Mouse (Mus musculus): Measurements from ENCODE around the gene Chd2. TPM values are rescaled to one million over a fixed set of nuclear protein-coding genes. Genes with fewer than 3 reads are reported as not detected.
A peak's percentile ranks its signal among the peaks of the same experiment; 100 is the strongest.

Chd2 gene
- polyA plus RNA-seq, 1 experiment from 2014 or later, result 41.5 TPM

GRCm38 (mm10) chr7:73400051-73400916 is 141.3 kb downstream of the Chd2 start:
- peaks cover 79% of the 10 kb centered on the region for H3K4me1 ChIP-seq
- peak; percentile 79 for ATAC-seq (ENCODE audit: low FRiP score, low read depth)
- WGBS, result 5% methylated on average over 20 of the region's 20 CpGs
- no peaks in the 10 kb centered on the region for H3K27me3 ChIP-seq (replicated peaks)
- H3K36me3 ChIP-seq, result peaks cover 16% of the 10 kb centered on the region
- H3K4me2 ChIP-seq (replicated peaks), result peak overlapping the region; percentile 78
- H3K27ac ChIP-seq, result peak overlapping the region; percentile 79
- no peaks in the 10 kb centered on the region for H3K9me3 ChIP-seq
- peak overlapping the region; percentile 53; the same call in 1 of the 2 replicates for H3K9ac ChIP-seq
- H3K4me3 ChIP-seq, result peak overlapping the region; percentile 27

- Histone ChIP-seq H3K27me3 (replicated peaks) (no peaks in the 10 kb centered on the region), H3K9ac (peak overlapping the region; percentile 53; the same call in 1 of the 2 replicates), H3K4me3 (peak overlapping the region; percentile 27), H3K27ac (peak overlapping the region; percentile 79), H3K9me3 (no peaks in the 10 kb centered on the region), H3K36me3 (peaks cover 9% of the 10 kb centered on the region; the same call in 1 of the 2 replicates), H3K4me2 (replicated peaks) (peak overlapping the region; percentile 78), H3K4me1 (peaks cover 86% of the 10 kb centered on the region)
- ATAC-seq (ENCODE audit: low FRiP score, low read depth), result peak; percentile 62
- WGBS, result under 1% methylated on average over 19 of the region's 19 CpGs
These were observed 142.1 kb downstream of the Chd2 start for GRCm38 (mm10) chr7:73399501-73400044.

- H3K27me3 ChIP-seq (replicated peaks), result no peaks in the 10 kb centered on the region
- WGBS, result 2% methylated on average over 19 of the region's 19 CpGs
- H3K9me3 ChIP-seq, result no peaks in the 10 kb centered on the region
- H3K4me3 ChIP-seq, result peak overlapping the region; percentile 27
- no peak for ATAC-seq (ENCODE audit: low FRiP score, low read depth)
- H3K27ac ChIP-seq, result peak overlapping the region; percentile 79
- peaks cover 91% of the 10 kb centered on the region for H3K4me1 ChIP-seq
- H3K36me3 ChIP-seq, result peaks cover 6% of the 10 kb centered on the region; the same call in 1 of the 2 replicates
- H3K9ac ChIP-seq, result peak overlapping the region; percentile 53
- H3K4me2 ChIP-seq (replicated peaks), result peak overlapping the region; percentile 78
These were observed 142.7 kb downstream of the Chd2 start for GRCm38 (mm10) chr7:73398806-73399442.

DNA sequence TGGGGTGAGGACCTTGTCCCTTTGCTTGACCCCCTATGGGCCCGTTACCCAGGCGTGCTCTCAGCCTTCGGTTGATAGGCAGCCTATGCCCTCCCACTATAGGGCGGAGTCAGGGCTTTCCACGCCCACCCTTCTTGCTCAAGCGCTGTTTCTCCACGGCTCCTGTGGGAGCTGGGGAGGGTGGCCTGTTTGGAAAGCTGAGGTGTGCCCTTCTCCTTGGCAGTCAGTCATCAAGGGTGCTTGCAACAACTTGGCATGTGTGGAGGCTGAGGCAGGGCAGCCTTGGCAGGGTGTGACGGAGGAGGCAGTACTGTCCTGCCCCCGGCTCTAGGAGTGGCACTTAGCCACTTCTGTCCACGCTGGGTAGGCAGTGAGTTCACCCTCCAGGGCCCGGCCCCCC is 143.3 kb downstream of the Chd2 start:
- no peaks in the 10 kb centered on the region for H3K9me3 ChIP-seq
- no peaks in the 10 kb centered on the region for H3K27me3 ChIP-seq (replicated peaks)
- 6% methylated on average over 11 of the region's 11 CpGs for WGBS
- H3K4me3 ChIP-seq, result peak overlapping the region; percentile 27
- H3K27ac ChIP-seq, result peak overlapping the region; percentile 79
- H3K36me3 ChIP-seq, result 0 out of 2 replicates have a peak, but pooled peaks cover 4% of the 10 kb centered on the region
- H3K4me1 ChIP-seq, result peaks cover 91% of the 10 kb centered on the region
- peak overlapping the region; percentile 53 for H3K9ac ChIP-seq
- H3K4me2 ChIP-seq (replicated peaks), result peak overlapping the region; percentile 78
- peak; percentile 30; the same call in 1 of the 2 replicates for ATAC-seq (ENCODE audit: low FRiP score, low read depth)

GRCm38 (mm10) chr7:73394013-73394409 is 147.6 kb downstream of the Chd2 start:
- no peaks in the 10 kb centered on the region for H3K27me3 ChIP-seq (replicated peaks)
- H3K9me3 ChIP-seq, result no peaks in the 10 kb centered on the region
- H3K9ac ChIP-seq, result peak overlapping the region; percentile 93
- ATAC-seq (ENCODE audit: low FRiP score, low read depth), result no peak
- H3K36me3 ChIP-seq, result no peaks in the 10 kb centered on the region
- H3K4me1 ChIP-seq, result peaks cover 74% of the 10 kb centered on the region
- peak overlapping the region; percentile 84 for H3K4me3 ChIP-seq
- no peak overlapping the region for H3K27ac ChIP-seq
- WGBS, result 41% methylated on average over 4 of the region's 4 CpGs
- peak overlapping the region; percentile 78 for H3K4me2 ChIP-seq (replicated peaks)

GRCm38 (mm10) chr7:73393307-73394012 is 148.2 kb downstream of the Chd2 start:
- H3K4me1 ChIP-seq, result peaks cover 69% of the 10 kb centered on the region
- H3K9ac ChIP-seq, result peak overlapping the region; percentile 93
- ATAC-seq (ENCODE audit: low FRiP score, low read depth), result no peak
- peak overlapping the region; percentile 84 for H3K4me3 ChIP-seq
- no peaks in the 10 kb centered on the region for H3K9me3 ChIP-seq
- peak overlapping the region; percentile 39; the same call in 1 of the 2 replicates for H3K27ac ChIP-seq
- H3K4me2 ChIP-seq (replicated peaks), result peak overlapping the region; percentile 78
- H3K36me3 ChIP-seq, result peaks cover 4% of the 10 kb centered on the region; the same call in 1 of the 2 replicates
- H3K27me3 ChIP-seq (replicated peaks), result no peaks in the 10 kb centered on the region
- WGBS, result 33% methylated on average over 9 of the region's 9 CpGs

DNA sequence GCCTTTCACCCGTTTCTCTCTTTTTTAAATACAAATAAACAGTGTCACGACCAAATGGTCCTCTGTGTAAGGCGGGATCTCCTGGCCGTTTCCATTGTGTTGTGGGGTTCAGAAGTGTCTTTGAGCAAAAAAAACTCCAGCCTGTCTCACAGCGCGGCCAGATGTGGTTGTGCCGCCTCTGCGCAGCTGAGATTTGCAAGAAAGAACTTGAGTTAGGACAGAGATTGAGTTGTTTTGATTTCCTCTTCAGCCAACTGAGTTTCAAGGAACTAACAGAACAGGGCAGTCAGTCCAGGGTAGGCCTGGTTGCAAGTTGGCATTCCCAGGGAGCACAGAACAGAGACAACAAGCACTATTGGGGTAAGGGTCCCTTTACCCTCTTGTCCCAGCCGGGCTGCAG is 149.3 kb downstream of the Chd2 start:
- Histone ChIP-seq H3K4me3 (peak overlapping the region; percentile 84), H3K9ac (peak overlapping the region; percentile 93), H3K27ac (peak overlapping the region; percentile 57), H3K9me3 (no peaks in the 10 kb centered on the region), H3K36me3 (peaks cover 11% of the 10 kb centered on the region; the same call in 1 of the 2 replicates), H3K27me3 (replicated peaks) (no peaks in the 10 kb centered on the region), H3K4me2 (replicated peaks) (peak overlapping the region; percentile 78), H3K4me1 (peaks cover 58% of the 10 kb centered on the region)
- ATAC-seq (ENCODE audit: low FRiP score, low read depth), result no peak
- under 1% methylated on average over 9 of the region's 9 CpGs for WGBS

DNA sequence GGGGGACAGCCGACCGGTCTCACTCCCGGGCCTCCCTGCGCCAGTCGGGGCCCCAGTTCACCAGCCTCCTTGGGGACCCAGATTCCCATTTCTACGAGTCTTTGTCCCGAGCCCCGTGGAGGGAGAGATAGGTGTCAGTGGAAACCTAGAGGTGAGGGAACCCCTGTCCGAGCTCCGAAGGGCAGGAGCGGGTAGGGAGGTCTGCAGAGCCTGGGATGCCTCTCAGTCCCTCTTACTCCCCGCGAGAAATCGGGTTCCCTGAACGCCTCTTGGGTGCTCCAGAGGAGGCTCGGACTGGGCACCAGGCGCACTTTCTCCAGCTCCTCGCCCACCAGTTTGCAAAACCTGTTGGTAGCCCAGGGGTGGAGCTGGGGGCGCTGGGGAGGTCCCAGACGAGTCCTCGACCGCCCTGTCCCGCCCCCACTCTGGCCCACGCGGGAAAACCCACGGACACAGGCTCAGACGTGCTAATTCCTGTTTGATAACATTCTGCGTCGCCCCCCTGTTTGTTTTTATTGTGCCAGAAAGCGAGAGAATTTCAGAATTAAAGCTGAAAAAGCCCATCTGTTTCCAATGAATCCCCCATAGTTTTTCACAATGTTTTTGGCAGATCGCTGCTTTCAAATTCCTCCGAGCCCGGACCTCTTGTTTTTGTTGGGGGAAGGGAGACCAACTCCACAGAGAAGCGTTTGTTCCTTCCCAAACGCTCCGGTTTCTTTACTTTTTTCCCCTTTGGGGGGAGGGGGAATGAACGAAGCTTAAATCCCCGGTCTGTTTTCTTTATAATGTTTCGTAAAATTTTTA is 149.9 kb downstream of the Chd2 start:
- H3K4me1 ChIP-seq, result peaks cover 57% of the 10 kb centered on the region
- H3K27me3 ChIP-seq (replicated peaks), result no peaks in the 10 kb centered on the region
- H3K4me3 ChIP-seq, result peak overlapping the region; percentile 84
- peak overlapping the region; percentile 78 for H3K4me2 ChIP-seq (replicated peaks)
- peaks cover 11% of the 10 kb centered on the region; the same call in 1 of the 2 replicates for H3K36me3 ChIP-seq
- peak overlapping the region; percentile 93 for H3K9ac ChIP-seq
- ATAC-seq (ENCODE audit: low FRiP score, low read depth), result peak; percentile 27
- H3K27ac ChIP-seq, result peak overlapping the region; percentile 86
- H3K9me3 ChIP-seq, result no peaks in the 10 kb centered on the region
- WGBS, result under 1% methylated on average over 39 of the region's 39 CpGs

GRCm38 (mm10) chr7:73391002-73391517 is 150.6 kb downstream of the Chd2 start:
- 1% methylated on average over 40 of the region's 42 CpGs for WGBS
- Histone ChIP-seq H3K36me3 (peaks cover 11% of the 10 kb centered on the region; the same call in 1 of the 2 replicates), H3K27me3 (replicated peaks) (no peaks in the 10 kb centered on the region), H3K9me3 (no peaks in the 10 kb centered on the region), H3K9ac (peak overlapping the region; percentile 93), H3K4me1 (peaks cover 54% of the 10 kb centered on the region), H3K4me2 (replicated peaks) (peak overlapping the region; percentile 78), H3K27ac (peak overlapping the region; percentile 86), H3K4me3 (peak overlapping the region; percentile 84)
- peak; percentile 77 for ATAC-seq (ENCODE audit: low FRiP score, low read depth)

DNA sequence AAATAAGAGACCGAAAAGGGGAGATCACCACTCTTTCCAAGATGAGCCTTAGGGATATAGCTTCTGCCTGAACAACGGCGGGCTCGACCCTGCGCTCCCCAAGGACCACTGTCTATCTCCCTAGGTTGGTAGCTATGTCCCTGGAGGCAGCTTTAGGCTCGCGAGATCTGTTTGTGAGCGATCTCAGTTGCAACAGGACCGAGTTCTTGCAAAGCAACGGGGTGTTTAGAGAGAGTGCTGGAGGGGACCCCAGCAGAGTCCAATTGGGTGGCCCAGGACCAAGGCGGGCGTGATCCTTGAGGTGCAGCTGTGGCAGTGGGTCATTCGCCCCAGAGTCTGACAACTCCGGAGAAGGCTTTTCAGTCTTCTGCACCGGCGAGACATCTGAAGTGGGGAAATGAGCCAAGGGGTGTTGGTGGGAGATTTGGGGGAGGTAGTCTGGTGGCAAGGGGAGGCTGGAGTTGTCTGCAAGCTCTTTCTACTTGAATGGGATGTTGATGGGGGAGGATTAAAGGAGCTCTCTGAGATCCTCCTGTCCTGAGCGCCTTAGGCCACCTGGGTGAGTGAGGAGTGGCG is 151.1 kb downstream of the Chd2 start:
- Histone ChIP-seq H3K9me3 (no peaks in the 10 kb centered on the region), H3K27me3 (replicated peaks) (no peaks in the 10 kb centered on the region), H3K9ac (peak overlapping the region; percentile 93), H3K4me1 (peaks cover 52% of the 10 kb centered on the region), H3K4me2 (replicated peaks) (peak overlapping the region; percentile 78), H3K27ac (peak overlapping the region; percentile 86), H3K36me3 (peaks cover 11% of the 10 kb centered on the region; the same call in 1 of the 2 replicates), H3K4me3 (peak overlapping the region; percentile 84)
- peak; percentile 30 for ATAC-seq (ENCODE audit: low FRiP score, low read depth)
- whole genome bisulfite sequencing, result 2% methylated on average over 18 of the region's 18 CpGs
